Mouse (Mus musculus) testis, adult 2 months (tissue): ENCODE results near the gene Sypl.

Source experiments
- CTCF ChIP-seq: fragments of 200-500 bp; IDR thresholded peaks from 2 replicates; pipeline ENCODE4 v1.5.1; 2012; ENCODE audit warnings: low read depth, mild to moderate bottlenecking, inconsistent platforms, low read length, moderate library complexity; ENCODE audit not compliant: control insufficient read depth, insufficient read depth, insufficient replicate concordance
- POLR2A ChIP-seq: fragments of 200-500 bp; IDR thresholded peaks from 2 replicates; pipeline ENCODE4 v1.6.1; 2012; ENCODE audit warnings: low read depth, mild to moderate bottlenecking, inconsistent platforms, low read length, moderate library complexity; ENCODE audit not compliant: control insufficient read depth

GRCm38 (mm10) chr12:32982631-32983030 is 28.9 kb downstream of the Sypl start:
- no peak for TF ChIP-seq POLR2A
- no peak for TF ChIP-seq CTCF
